Mouse (Mus musculus): ENCODE results near the gene Asb11. TPM values are rescaled to one million over a fixed set of nuclear protein-coding genes. Genes with fewer than 3 reads are reported as not detected.

The Asb11 gene
- polyA plus RNA-seq, 1 experiment from 2014 or later = not detected

GRCm38 (mm10) chrX:164459205-164459878 lies 22.5 kb downstream of the Asb11 start:
- no peaks in the 10 kb centered on the region for H3K36me3 ChIP-seq (ENCODE audit: control insufficient read depth, insufficient read depth)
- no peaks in the 10 kb centered on the region for H3K27me3 ChIP-seq (replicated peaks; ENCODE audit: control insufficient read depth, insufficient read depth, low read length)
- H3K4me1 ChIP-seq (replicated peaks; ENCODE audit: control insufficient read depth, insufficient read depth, low read length) = no peaks in the 10 kb centered on the region
- no peak overlapping the region for H3K4me2 ChIP-seq (ENCODE audit: low read length)
- no peak for ATAC-seq
- no peak overlapping the region for H3K27ac ChIP-seq (ENCODE audit: low read length)
- H3K9ac ChIP-seq (replicated peaks; ENCODE audit: low read depth, low read length) = no peak overlapping the region
- no peak overlapping the region for H3K4me3 ChIP-seq (replicated peaks; ENCODE audit: low read length)
- WGBS = 80% methylated on average over 6 of the region's 6 CpGs
- no peaks in the 10 kb centered on the region for H3K9me3 ChIP-seq (ENCODE audit: control insufficient read depth, low read length)

- no peak for ATAC-seq
- H3K4me3 ChIP-seq (replicated peaks; ENCODE audit: low read length) = no peak overlapping the region
- H3K9ac ChIP-seq (replicated peaks; ENCODE audit: low read depth, low read length) = no peak overlapping the region
- no peaks in the 10 kb centered on the region for H3K36me3 ChIP-seq (ENCODE audit: control insufficient read depth, insufficient read depth)
- H3K4me1 ChIP-seq (replicated peaks; ENCODE audit: control insufficient read depth, insufficient read depth, low read length) = no peaks in the 10 kb centered on the region
- H3K27ac ChIP-seq (ENCODE audit: low read length) = no peak overlapping the region
- H3K4me2 ChIP-seq (ENCODE audit: low read length) = no peak overlapping the region
- 95% methylated on average over 2 of the region's 2 CpGs for WGBS
- H3K27me3 ChIP-seq (replicated peaks; ENCODE audit: control insufficient read depth, insufficient read depth, low read length) = no peaks in the 10 kb centered on the region
- no peaks in the 10 kb centered on the region for H3K9me3 ChIP-seq (ENCODE audit: control insufficient read depth, low read length)
These were observed 65.5 kb downstream of the Asb11 start for GRCm38 (mm10) chrX:164502258-164502657.

DNA sequence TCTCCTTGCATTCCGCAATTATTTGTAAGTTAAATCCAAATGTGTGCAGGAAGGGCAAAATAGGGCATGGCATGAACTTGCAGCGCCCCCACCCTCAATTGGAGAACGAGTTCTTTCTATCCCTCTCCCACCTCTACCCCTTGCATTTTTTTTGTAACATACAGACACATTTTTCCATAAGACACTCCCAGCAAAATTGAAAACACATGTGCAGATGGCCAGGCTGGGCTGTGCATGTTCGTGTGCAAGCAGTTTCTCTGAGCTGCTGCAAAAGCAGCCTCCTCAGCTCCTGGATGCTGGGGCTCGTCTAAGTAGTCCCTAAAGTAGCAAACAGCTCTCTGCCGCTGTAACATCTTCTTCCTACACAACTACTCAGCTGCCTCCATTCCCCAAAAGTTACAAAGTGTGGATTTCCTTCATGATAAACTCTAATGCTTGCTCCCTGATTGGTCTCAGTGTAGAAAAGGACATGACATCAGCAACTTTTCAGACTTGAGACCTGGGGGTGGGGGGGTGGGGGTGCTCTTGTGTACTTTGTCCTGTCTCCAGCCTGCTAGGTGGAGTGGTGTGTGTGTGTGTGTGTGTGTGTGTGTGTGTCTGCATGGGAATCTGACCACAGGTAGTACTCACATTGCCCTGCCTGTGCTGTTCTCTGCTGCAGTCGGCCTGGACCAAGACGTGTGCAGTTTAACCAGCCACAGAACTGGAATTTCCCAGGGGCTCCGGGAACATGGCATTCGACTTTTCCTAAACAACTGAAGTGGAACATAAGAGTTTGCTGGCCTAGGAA lies 69.1 kb downstream of the Asb11 start, which contains the start of gene Asb9:
Gene Asb9 (plus strand): TSS at position 619 of the 790 bp plus-strand sequence.
- Histone ChIP-seq H3K9ac (replicated peaks; ENCODE audit: low read depth, low read length) (no peak within 1 kb of the TSS), H3K4me1 (replicated peaks; ENCODE audit: control insufficient read depth, insufficient read depth, low read length) (no peaks in the 10 kb centered on the region), H3K27ac (ENCODE audit: low read length) (no peak within 1 kb of the TSS), H3K4me3 (replicated peaks; ENCODE audit: low read length) (no peak within 1 kb of the TSS), H3K9me3 (ENCODE audit: control insufficient read depth, low read length) (no peaks in the 10 kb centered on the region), H3K36me3 (ENCODE audit: control insufficient read depth, insufficient read depth) (no peaks in the 10 kb centered on the region), H3K27me3 (replicated peaks; ENCODE audit: control insufficient read depth, insufficient read depth, low read length) (no peaks in the 10 kb centered on the region), H3K4me2 (ENCODE audit: low read length) (no peak within 1 kb of the TSS)
- ATAC-seq = no peak
- 81% methylated on average over 10 of the region's 10 CpGs for WGBS

DNA sequence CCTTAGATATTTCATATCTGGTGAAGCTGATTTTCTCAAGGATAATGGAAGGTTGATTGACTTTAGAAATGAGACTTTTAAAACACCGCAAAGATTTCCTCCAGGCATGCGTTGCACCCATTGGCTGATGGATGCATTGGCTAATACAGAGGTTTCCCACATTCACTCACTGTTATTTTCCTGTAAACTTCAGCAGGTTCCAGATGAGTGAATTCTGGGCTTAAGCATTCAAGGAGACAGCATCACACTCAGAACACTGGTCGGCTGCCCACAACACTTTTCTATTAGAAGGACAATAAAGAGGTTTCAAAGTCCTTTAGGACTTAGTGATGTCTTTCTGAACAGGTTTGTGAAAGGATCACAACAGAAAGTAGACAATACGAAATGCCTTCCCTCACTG lies 70.3 kb downstream of the Asb11 start:
- ATAC-seq = no peak
- H3K9me3 ChIP-seq (ENCODE audit: control insufficient read depth, low read length) = no peaks in the 10 kb centered on the region
- 77% methylated on average over 4 of the region's 4 CpGs for WGBS
- no peak overlapping the region for H3K9ac ChIP-seq (replicated peaks; ENCODE audit: low read depth, low read length)
- H3K4me2 ChIP-seq (ENCODE audit: low read length) = no peak overlapping the region
- no peak overlapping the region for H3K4me3 ChIP-seq (replicated peaks; ENCODE audit: low read length)
- H3K4me1 ChIP-seq (replicated peaks; ENCODE audit: control insufficient read depth, insufficient read depth, low read length) = no peaks in the 10 kb centered on the region
- H3K36me3 ChIP-seq (ENCODE audit: control insufficient read depth, insufficient read depth) = no peaks in the 10 kb centered on the region
- H3K27me3 ChIP-seq (replicated peaks; ENCODE audit: control insufficient read depth, insufficient read depth, low read length) = no peaks in the 10 kb centered on the region
- no peak overlapping the region for H3K27ac ChIP-seq (ENCODE audit: low read length)

DNA sequence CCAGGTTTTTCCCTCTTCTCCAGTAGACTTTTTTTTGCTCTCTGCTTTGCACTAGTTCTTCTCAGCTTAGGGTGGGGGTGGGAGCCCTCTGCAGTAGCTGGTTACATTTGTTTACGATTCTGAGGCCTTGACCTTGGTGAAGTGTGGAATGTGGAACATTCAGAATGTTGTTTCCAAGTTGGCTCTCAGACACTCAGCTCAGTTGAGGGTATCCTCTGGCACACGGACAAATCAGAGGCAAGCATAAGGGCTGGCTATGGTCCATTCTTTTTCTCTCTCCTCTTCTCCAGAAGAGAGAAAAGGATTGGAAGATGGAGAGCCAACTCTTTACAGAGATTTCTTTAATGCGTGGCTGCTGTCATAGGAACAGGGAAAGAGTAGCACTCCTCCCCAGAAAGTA lies 71.9 kb downstream of the Asb11 start:
- Histone ChIP-seq H3K4me3 (replicated peaks; ENCODE audit: low read length) (no peak overlapping the region), H3K4me2 (ENCODE audit: low read length) (no peak overlapping the region), H3K9ac (replicated peaks; ENCODE audit: low read depth, low read length) (no peak overlapping the region), H3K27me3 (replicated peaks; ENCODE audit: control insufficient read depth, insufficient read depth, low read length) (no peaks in the 10 kb centered on the region), H3K36me3 (ENCODE audit: control insufficient read depth, insufficient read depth) (no peaks in the 10 kb centered on the region), H3K9me3 (ENCODE audit: control insufficient read depth, low read length) (no peaks in the 10 kb centered on the region), H3K27ac (ENCODE audit: low read length) (no peak overlapping the region), H3K4me1 (replicated peaks; ENCODE audit: control insufficient read depth, insufficient read depth, low read length) (no peaks in the 10 kb centered on the region)
- ATAC-seq = no peak
- 53% methylated on average over 3 of the region's 3 CpGs for WGBS

Other genes with a start within 250 kb of the Asb11 start
- 0.38 and 0.43 TPM in 2 replicates for gene Bmx, start 178.8 kb upstream of the Asb11 start, polyA plus RNA-seq (2015; fragmentation: Nextera tagmentation; extraction: Ambion mirVana)
- gene Pir, start 167.6 kb upstream of the Asb11 start, polyA plus RNA-seq (2015; fragmentation: Nextera tagmentation; extraction: Ambion mirVana) = 3.1 and 3.8 TPM in 2 replicates
- gene Vegfd, start 63.6 kb upstream of the Asb11 start, polyA plus RNA-seq (2015; fragmentation: Nextera tagmentation; extraction: Ambion mirVana) = 0.60 and 1.2 TPM in 2 replicates
- gene Piga, start 17.2 kb upstream of the Asb11 start, polyA plus RNA-seq (2015; fragmentation: Nextera tagmentation; extraction: Ambion mirVana) = 7.6 and 8.0 TPM in 2 replicates
- gene Asb9, start 69.3 kb downstream of the Asb11 start, polyA plus RNA-seq (2015; fragmentation: Nextera tagmentation; extraction: Ambion mirVana) = not detected in 2 replicates

Measured in forebrain, embryonic 16.5 days (tissue).